Mouse (Mus musculus) ES-Bruce4 (cell line): ENCODE results near the gene Tmub2. TPM values are rescaled to one million over a fixed set of nuclear protein-coding genes. Genes with fewer than 3 reads are reported as not detected.

Experiments used
- H3K27ac ChIP-seq: 2 replicates; pipeline ENCODE4 v1.5.1; 2012; ENCODE audit warnings: low read length, inconsistent platforms; ENCODE audit not compliant: insufficient read depth
- H3K27me3 ChIP-seq: 2 replicates; pipeline ENCODE4 v1.6.1; 2012; ENCODE audit warnings: mild to moderate bottlenecking, low read length, inconsistent platforms; ENCODE audit not compliant: control insufficient read depth, poor library complexity, insufficient read depth, severe bottlenecking
- H3K36me3 ChIP-seq: 2 replicates; pipeline ENCODE4 v1.6.1; 2012; ENCODE audit warnings: inconsistent platforms, mild to moderate bottlenecking, low read length, moderate library complexity; ENCODE audit not compliant: control insufficient read depth, poor library complexity, insufficient read depth, severe bottlenecking
- H3K4me1 ChIP-seq: one replicate; pipeline ENCODE4 v1.8.1; 2011; ENCODE audit warnings: low read length; ENCODE audit not compliant: control insufficient read depth, insufficient read depth
- H3K4me3 ChIP-seq: 2 replicates; pipeline ENCODE4 v1.5.1; 2011; ENCODE audit warnings: low read depth, mild to moderate bottlenecking, low read length
- H3K9ac ChIP-seq: 2 replicates; pipeline ENCODE4 v1.6.1; 2012; ENCODE audit warnings: low read depth, mild to moderate bottlenecking, inconsistent platforms; ENCODE audit not compliant: poor library complexity, severe bottlenecking
- H3K9me3 ChIP-seq: replicated peaks from 2 replicates; pipeline ENCODE4 v1.6.1; 2012; ENCODE audit warnings: mild to moderate bottlenecking, low read length, inconsistent platforms; ENCODE audit not compliant: control insufficient read depth, poor library complexity, insufficient read depth, severe bottlenecking
- CTCF ChIP-seq: IDR thresholded peaks from one replicate; pipeline ENCODE4 v1.8.1; 2011; ENCODE audit warnings: low read depth, low read length
- EP300 ChIP-seq: IDR thresholded peaks from 2 replicates; pipeline ENCODE4 v1.6.1; 2011; ENCODE audit warnings: low read depth, low read length; ENCODE audit not compliant: insufficient read depth
- POLR2A ChIP-seq: IDR thresholded peaks from one replicate; pipeline ENCODE4 v1.8.1; 2011; ENCODE audit warnings: low read length; ENCODE audit not compliant: insufficient read depth
- polyA plus RNA-seq: library from polyadenylated mRNA; stranded (reverse); fragments of >200 nt; gene quantifications from 2 replicates; pipeline ENCODE4 v1.2.4, GENCODE M21; 2011; ENCODE audit warnings: low read depth; ENCODE audit not compliant: missing spikeins, insufficient read depth, insufficient read length

Tmub2 gene
- polyA plus RNA-seq, 1 experiment, result 20.0 TPM

- Histone ChIP-seq H3K4me3 (no peak overlapping the region), H3K9ac (no peak overlapping the region; the same call in 1 of the 2 replicates), H3K36me3 (peaks cover 77% of the 10 kb centered on the region), H3K4me1 (peaks cover 7% of the 10 kb centered on the region), H3K27ac (peak overlapping the region; percentile 46; the same call in 1 of the 2 replicates), H3K9me3 (no peaks in the 10 kb centered on the region), H3K27me3 (no peaks in the 10 kb centered on the region)
- TF ChIP-seq CTCF, result peak; percentile 37
- no peak for TF ChIP-seq POLR2A
Measured at GRCm38 (mm10) chr11:102257514-102257913, 27.2 kb upstream of the Tmub2 start.

GRCm38 (mm10) chr11:102258095-102258494 lies 26.6 kb upstream of the Tmub2 start:
- peaks cover 7% of the 10 kb centered on the region for H3K4me1 ChIP-seq
- 0 out of 2 replicates have a peak overlapping the region, but pooled peaks have one; percentile 46 for H3K27ac ChIP-seq
- TF ChIP-seq CTCF, result no peak
- TF ChIP-seq POLR2A, result no peak
- no peak for TF ChIP-seq EP300
- no peaks in the 10 kb centered on the region for H3K27me3 ChIP-seq
- no peaks in the 10 kb centered on the region for H3K9me3 ChIP-seq
- H3K36me3 ChIP-seq, result peaks cover 76% of the 10 kb centered on the region
- H3K4me3 ChIP-seq, result no peak overlapping the region
- H3K9ac ChIP-seq, result 0 out of 2 replicates have a peak overlapping the region, but pooled peaks have one; percentile 16

GRCm38 (mm10) chr11:102258521-102258920 lies 26.2 kb upstream of the Tmub2 start:
- peaks cover 7% of the 10 kb centered on the region for H3K4me1 ChIP-seq
- no peak overlapping the region for H3K4me3 ChIP-seq
- H3K9ac ChIP-seq, result no peak overlapping the region
- no peak overlapping the region for H3K27ac ChIP-seq
- no peak for TF ChIP-seq EP300
- TF ChIP-seq CTCF, result peak; percentile 62
- TF ChIP-seq POLR2A, result no peak
- H3K36me3 ChIP-seq, result peaks cover 76% of the 10 kb centered on the region
- H3K27me3 ChIP-seq, result no peaks in the 10 kb centered on the region
- no peaks in the 10 kb centered on the region for H3K9me3 ChIP-seq

DNA sequence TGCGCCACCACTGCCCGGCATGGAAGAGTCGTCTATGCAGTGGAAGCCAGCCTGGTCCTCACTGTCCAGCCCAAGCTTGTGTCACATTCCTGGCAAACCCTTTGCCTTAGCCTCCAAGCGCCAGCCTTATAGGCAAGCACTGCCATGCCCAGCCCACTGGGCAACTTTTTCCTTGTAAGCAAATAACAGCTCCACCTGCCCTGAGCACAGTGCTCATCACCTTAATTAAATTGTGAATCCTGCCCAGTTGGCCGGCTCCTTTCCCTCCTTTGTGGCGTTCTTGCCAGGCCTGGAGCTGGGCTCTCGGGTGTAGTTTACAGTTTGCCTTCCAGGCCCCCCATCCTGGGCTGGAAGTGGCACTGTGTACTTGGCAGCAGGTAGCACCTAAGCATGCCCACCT lies 21.5 kb upstream of the Tmub2 start:
- Histone ChIP-seq H3K9me3 (no peaks in the 10 kb centered on the region), H3K4me1 (peaks cover 10% of the 10 kb centered on the region), H3K4me3 (no peak overlapping the region), H3K27ac (no peak overlapping the region), H3K36me3 (peaks cover 41% of the 10 kb centered on the region), H3K27me3 (no peaks in the 10 kb centered on the region), H3K9ac (no peak overlapping the region)
- TF ChIP-seq POLR2A (no peak), EP300 (no peak), CTCF (no peak)

DNA sequence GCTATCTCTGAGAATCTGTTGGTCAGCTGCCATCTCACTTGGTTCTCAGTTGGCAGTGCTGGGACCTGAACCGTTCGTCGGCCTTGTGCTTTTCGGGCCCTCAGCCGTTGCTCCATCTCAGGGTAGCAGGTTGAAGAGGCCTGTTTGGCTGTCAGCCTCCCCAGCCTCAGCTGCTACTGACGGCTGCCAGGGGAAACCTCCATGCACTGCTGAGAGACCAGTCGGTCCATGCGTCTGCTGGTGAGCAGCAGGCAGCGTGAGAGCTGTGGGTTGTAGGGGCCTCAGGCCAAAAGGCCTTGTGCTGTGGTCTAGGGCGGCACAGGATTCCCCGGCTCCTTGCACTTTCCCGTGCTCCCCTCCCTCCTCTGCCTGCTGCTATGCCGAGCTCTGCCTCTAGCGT lies 18.9 kb upstream of the Tmub2 start:
- H3K9ac ChIP-seq, result no peak overlapping the region

DNA sequence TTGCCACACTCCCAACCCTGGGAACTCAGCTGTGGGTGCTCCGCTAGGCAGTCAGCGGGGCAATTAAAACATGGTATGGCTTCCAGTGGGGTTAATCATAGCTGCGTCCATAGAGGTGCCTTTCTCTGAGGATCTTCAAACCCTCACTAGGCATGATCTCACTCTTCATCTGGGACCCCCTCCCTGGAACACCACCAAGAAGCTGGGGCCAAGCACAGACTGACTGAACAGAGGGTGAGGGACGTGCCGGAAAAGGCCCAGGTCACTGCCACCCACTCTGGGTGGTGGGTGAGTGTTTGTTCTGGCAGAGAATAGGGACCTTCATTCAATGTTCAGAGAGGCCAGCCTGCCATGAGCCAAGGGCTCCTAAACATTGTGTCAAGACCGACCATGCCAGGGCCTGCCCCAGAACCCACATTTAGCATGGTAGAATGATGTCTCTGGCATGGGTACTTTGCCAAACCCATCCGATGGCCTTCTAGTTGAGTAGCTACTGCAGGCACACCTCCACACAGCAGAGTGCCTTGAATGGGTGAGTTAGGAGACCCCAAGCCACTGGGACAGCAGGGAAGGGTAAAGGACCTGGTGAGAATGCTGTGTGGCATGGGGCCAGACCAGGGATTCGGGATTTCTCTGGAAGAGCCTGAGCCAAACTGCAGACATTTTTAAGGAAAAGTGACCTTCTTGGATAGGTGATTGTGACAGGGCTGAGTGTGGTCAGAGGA lies 17.9 kb upstream of the Tmub2 start:
- Histone ChIP-seq H3K27me3 (no peaks in the 10 kb centered on the region), H3K9me3 (no peaks in the 10 kb centered on the region), H3K4me3 (no peak overlapping the region), H3K27ac (peak overlapping the region; percentile 21), H3K4me1 (peaks cover 10% of the 10 kb centered on the region), H3K9ac (no peak overlapping the region), H3K36me3 (peaks cover 17% of the 10 kb centered on the region)
- TF ChIP-seq POLR2A (no peak), EP300 (no peak), CTCF (no peak)

More for the DNA sequence above, 18.9 kb upstream of the Tmub2 start:
- TF ChIP-seq POLR2A (no peak), CTCF (no peak), EP300 (no peak)
- H3K27me3 ChIP-seq, result no peaks in the 10 kb centered on the region
- H3K9me3 ChIP-seq, result no peaks in the 10 kb centered on the region
- H3K36me3 ChIP-seq, result peaks cover 22% of the 10 kb centered on the region
- 0 out of 2 replicates have a peak overlapping the region, but pooled peaks have one; percentile 1 for H3K27ac ChIP-seq
- H3K4me3 ChIP-seq, result no peak overlapping the region
- peaks cover 10% of the 10 kb centered on the region for H3K4me1 ChIP-seq
